ENCODE assay signal across 5 mouse cellular contexts in genomic region chr3:37803781-37804180, GRCm38 (mm10).
DNase-seq lines count a peak whose midpoint lies in the region; ATAC-seq and TF ChIP-seq lines count a peak whose summit lies in the region.
"Not testable (repeated sequence)": the region's sequence is repeated elsewhere in the genome, so short reads cannot be mapped to it uniquely, and the experiment has no call there.

No protein-coding gene starts in this region.

- 91% methylated on average over 5 of the region's 5 CpGs for WGBS in limb, embryonic 12.5 days
- WGBS in limb, embryonic 14.5 days, result 85% methylated on average over 5 of the region's 5 CpGs
- 90% methylated on average over 5 of the region's 5 CpGs for WGBS in midbrain, embryonic 11.5 days
- WGBS in thymus, adult 2 months, result 81% methylated on average over 5 of the region's 5 CpGs

- not testable (repeated sequence) for H3K36me3 ChIP-seq in limb, embryonic 12.5 days; limb, embryonic 14.5 days (ENCODE audit: control insufficient read depth, insufficient read depth, low read length); midbrain, embryonic 11.5 days (ENCODE audit: control insufficient read depth, insufficient read depth, low read length); thymus, adult 2 months (ENCODE audit: control insufficient read depth, insufficient read depth, low read length)

- H3K27me3 ChIP-seq in limb, embryonic 12.5 days; limb, embryonic 14.5 days (ENCODE audit: control insufficient read depth, insufficient read depth, low read length); midbrain, embryonic 11.5 days (ENCODE audit: control insufficient read depth, insufficient read depth, low read length); thymus, adult 2 months (ENCODE audit: control insufficient read depth, insufficient read depth, low read length): not testable (repeated sequence)

- peaks cover 25% of the 10 kb centered on the region for H3K4me1 ChIP-seq in limb, embryonic 12.5 days (replicated peaks)
- H3K4me1 ChIP-seq in limb, embryonic 14.5 days (ENCODE audit: control insufficient read depth, insufficient read depth, low read length), result peaks cover 18% of the 10 kb centered on the region
- H3K4me1 ChIP-seq in midbrain, embryonic 11.5 days (ENCODE audit: control insufficient read depth, insufficient read depth, low read length), result not testable (repeated sequence)
- peaks cover 37% of the 10 kb centered on the region for H3K4me1 ChIP-seq in thymus, adult 2 months (replicated peaks; ENCODE audit: control insufficient read depth, insufficient read depth, low read length)

- H3K4me3 ChIP-seq in limb, embryonic 12.5 days (replicated peaks); limb, embryonic 14.5 days (replicated peaks; ENCODE audit: low read length); midbrain, embryonic 11.5 days (ENCODE audit: low read depth, low read length); thymus, adult 2 months (ENCODE audit: control insufficient read depth, insufficient read depth, low read length): not testable (repeated sequence)

- not testable (repeated sequence) for TF ChIP-seq POLR2A in limb, embryonic 14.5 days (IDR thresholded peaks at IDR 0.05; ENCODE audit: borderline replicate concordance, extremely low read depth, insufficient read depth, insufficient read length); thymus, adult 2 months (IDR thresholded peaks at IDR 0.05; ENCODE audit: control insufficient read depth, extremely low read depth, insufficient read depth, low read length, poor library complexity)

- H3K9ac ChIP-seq in limb, embryonic 12.5 days (replicated peaks); limb, embryonic 14.5 days (ENCODE audit: low read depth, low read length, severe bottlenecking); midbrain, embryonic 11.5 days (ENCODE audit: low read length): not testable (repeated sequence)

- H3K27ac ChIP-seq in limb, embryonic 12.5 days, result 0 out of 2 replicates have a peak overlapping the region, but pooled peaks have one; percentile 12
- 0 out of 2 replicates have a peak overlapping the region, but pooled peaks have one; percentile 52 for H3K27ac ChIP-seq in limb, embryonic 14.5 days (replicated peaks; ENCODE audit: low read depth, low read length)
- not testable (repeated sequence) for H3K27ac ChIP-seq in midbrain, embryonic 11.5 days (ENCODE audit: low read depth, low read length)
- peak overlapping the region; percentile 84 for H3K27ac ChIP-seq in thymus, adult 2 months (ENCODE audit: control insufficient read depth, insufficient read depth, low read length)

- peak; percentile 58 for DNase-seq in heart, adult 11 months
- DNase-seq in limb, embryonic 14.5 days (ENCODE audit: low spot score); thymus, adult 2 months: not testable (repeated sequence)
- DNase-seq in midbrain, embryonic 11.5 days (ENCODE audit: low spot score, missing footprints), result peak; percentile 56

- H3K9me3 ChIP-seq in limb, embryonic 12.5 days; limb, embryonic 14.5 days (ENCODE audit: control insufficient read depth, low read length); midbrain, embryonic 11.5 days (ENCODE audit: control insufficient read depth, low read length): not testable (repeated sequence)

- TF ChIP-seq CTCF in thymus, adult 2 months (IDR thresholded peaks at IDR 0.05; ENCODE audit: borderline replicate concordance, control insufficient read depth, extremely low read depth, insufficient read depth, low read length, poor library complexity), result not testable (repeated sequence)

- ATAC-seq in limb, embryonic 12.5 days (ENCODE audit: insufficient number of reproducible peaks, insufficient read depth, low FRiP score, low TSS enrichment, low read depth); limb, embryonic 14.5 days (ENCODE audit: low FRiP score, low read depth); midbrain, embryonic 11.5 days (ENCODE audit: low FRiP score): not testable (repeated sequence)

- not testable (repeated sequence) for H3K4me2 ChIP-seq in limb, embryonic 12.5 days; limb, embryonic 14.5 days (replicated peaks; ENCODE audit: low read depth, low read length, severe bottlenecking); midbrain, embryonic 11.5 days
